Mouse (Mus musculus): ENCODE measurements around the gene Zfp276.

The Zfp276 gene

DNA sequence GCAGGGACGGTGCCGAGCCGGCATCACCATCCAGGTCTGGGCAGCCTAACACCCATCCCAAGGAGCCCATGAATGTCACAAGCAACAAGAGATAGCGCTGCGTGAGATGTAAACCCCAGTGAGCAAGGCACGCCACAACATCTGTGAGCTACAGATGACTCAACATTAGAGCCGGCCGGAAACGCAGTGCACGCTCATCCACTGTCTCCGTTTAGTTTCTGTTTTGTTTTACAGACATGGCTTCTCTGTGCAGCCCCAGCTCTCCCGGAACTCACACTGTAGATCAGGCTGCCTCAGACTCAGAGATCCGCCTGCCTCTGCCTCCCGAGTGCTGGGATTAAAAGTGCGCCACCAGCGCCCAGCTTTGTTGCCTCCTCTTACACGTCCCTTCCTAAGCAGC lies 33.4 kb downstream of the Zfp276 start:
- in situ Hi-C loops (cut with MboI, MseI) = loop anchor here (5.0 kb wide), 1 partner anchor 60 kb away; no protein-coding TSS in a partner anchor

DNA sequence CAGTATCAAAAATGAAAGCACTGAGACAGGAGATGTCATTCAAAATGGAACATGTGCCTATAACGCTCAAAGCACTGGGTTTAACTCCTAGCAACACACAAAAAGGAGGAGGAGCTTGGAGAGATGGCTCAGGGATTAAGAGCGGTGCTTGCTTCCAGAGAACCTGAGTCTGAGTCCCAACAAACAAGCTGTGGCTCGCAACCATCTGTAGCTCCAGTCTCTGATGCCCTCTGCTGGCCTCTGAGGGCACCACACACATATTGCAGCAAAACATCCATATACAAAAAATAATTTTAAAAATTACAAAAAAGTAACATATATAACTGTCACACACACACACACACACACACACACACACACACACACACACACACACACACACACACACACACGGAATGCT lies 36.2 kb downstream of the Zfp276 start:
- in situ Hi-C loops (cut with MboI, MseI) = no loop called here

DNA sequence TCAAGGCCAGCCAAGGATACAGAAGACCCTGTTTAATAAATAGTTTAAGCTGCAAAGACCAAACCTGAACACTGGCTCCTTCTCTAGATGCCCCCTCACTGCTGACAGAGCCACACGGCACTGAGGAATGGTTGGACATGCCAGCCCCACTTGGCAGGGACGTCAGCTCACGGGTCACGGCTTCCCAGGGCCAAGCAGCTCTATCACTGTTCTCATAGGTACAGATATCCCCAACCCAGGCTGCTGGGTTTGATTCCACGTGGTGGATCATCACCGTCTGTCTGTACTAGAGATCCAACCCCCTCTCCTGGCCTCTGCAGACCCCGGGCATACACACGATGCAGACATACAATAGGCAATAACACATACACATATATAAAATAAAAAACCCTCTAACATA lies 36.7 kb downstream of the Zfp276 start:
- in situ Hi-C loops (cut with MboI, MseI) = no loop called here

GRCm38 (mm10) chr8:123291716-123292115 lies 37.7 kb downstream of the Zfp276 start:
- in situ Hi-C loops (cut with MboI, MseI) = no loop called here

GRCm38 (mm10) chr8:123292281-123292680 lies 38.3 kb downstream of the Zfp276 start:
- in situ Hi-C loops (cut with MboI, MseI) = no loop called here

GRCm38 (mm10) chr8:123292785-123293184 lies 38.8 kb downstream of the Zfp276 start:
- in situ Hi-C loops (cut with MboI, MseI) = no loop called here

- in situ Hi-C loops (cut with MboI, MseI) = no loop called here
Observed at GRCm38 (mm10) chr8:123298301-123298700, 44.3 kb downstream of the Zfp276 start.

DNA sequence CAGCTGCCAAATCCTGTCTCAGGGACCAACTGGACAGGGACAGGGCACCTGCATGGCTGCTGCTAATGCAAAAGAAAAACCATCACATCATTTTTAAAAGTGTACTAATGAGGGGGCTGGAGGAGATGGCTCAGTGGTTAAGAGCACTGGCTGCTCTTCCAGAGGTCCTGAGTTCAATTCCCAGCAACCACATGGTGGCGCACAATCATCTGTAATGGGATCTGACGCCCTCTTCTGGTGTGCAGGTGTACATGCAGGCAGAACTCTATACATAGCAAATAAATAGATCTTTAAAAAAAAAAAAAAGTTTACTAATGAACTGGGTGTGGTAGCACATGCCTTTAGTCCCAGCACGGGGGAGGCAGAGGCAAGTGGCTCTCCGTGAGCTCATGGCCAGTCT lies 54.7 kb downstream of the Zfp276 start:
- in situ Hi-C loops (cut with MboI, MseI) = no loop called here

GRCm38 (mm10) chr8:123317781-123318466 lies 63.9 kb downstream of the Zfp276 start:
- in situ Hi-C loops (cut with MboI, MseI) = no loop called here

- in situ Hi-C loops (cut with MboI, MseI) = no loop called here
Observed at GRCm38 (mm10) chr8:123318467-123318911, 64.5 kb downstream of the Zfp276 start, which contains the start of gene Fanca. Fanca (minus strand) TSS chr8:123318576.
